Mouse (Mus musculus): Measurements from ENCODE around the gene Gsg1l.

Gene Gsg1l

GRCm38 (mm10) chr7:125868570-125868969 is 213.6 kb downstream of the Gsg1l start:
- DNase-seq (ENCODE audit: low read depth, low spot score), result no peak

GRCm38 (mm10) chr7:125865234-125865633 is 217.0 kb downstream of the Gsg1l start:
- no peak for DNase-seq (ENCODE audit: low read depth, low spot score)

- DNase-seq (ENCODE audit: low read depth, low spot score), result no peak
These were observed 218.2 kb downstream of the Gsg1l start for GRCm38 (mm10) chr7:125864026-125864425.

GRCm38 (mm10) chr7:125860421-125860820 is 221.8 kb downstream of the Gsg1l start:
- DNase-seq (ENCODE audit: low read depth, low spot score), result no peak

- DNase-seq (ENCODE audit: low read depth, low spot score), result no peak
These were observed 222.6 kb downstream of the Gsg1l start for GRCm38 (mm10) chr7:125859564-125859963.

GRCm38 (mm10) chr7:125847528-125847866 is 234.7 kb downstream of the Gsg1l start:
- no peak for DNase-seq (ENCODE audit: low read depth, low spot score)

GRCm38 (mm10) chr7:125846866-125847527 is 235.2 kb downstream of the Gsg1l start:
- DNase-seq (ENCODE audit: low read depth, low spot score), result no peak

- DNase-seq (ENCODE audit: low read depth, low spot score), result no peak
These were observed 236.6 kb downstream of the Gsg1l start for GRCm38 (mm10) chr7:125845611-125846010.

- peak; percentile 71 for DNase-seq (ENCODE audit: low read depth, low spot score)
These were observed 244.0 kb downstream of the Gsg1l start for GRCm38 (mm10) chr7:125838078-125838742.

- no peak for DNase-seq (ENCODE audit: low read depth, low spot score)
These were observed 248.7 kb downstream of the Gsg1l start for GRCm38 (mm10) chr7:125833471-125833870.

GRCm38 (mm10) chr7:125832767-125833166 is 249.4 kb downstream of the Gsg1l start:
- no peak for DNase-seq (ENCODE audit: low read depth, low spot score)

GRCm38 (mm10) chr7:125829121-125829666 is 253.0 kb downstream of the Gsg1l start:
- no peak for DNase-seq (ENCODE audit: low read depth, low spot score)

GRCm38 (mm10) chr7:125828561-125828960 is 253.7 kb downstream of the Gsg1l start:
- DNase-seq (ENCODE audit: low read depth, low spot score), result no peak

Data from forelimb bud, embryonic 11.5 days (tissue).